Mouse (Mus musculus) midbrain, embryonic 16.5 days (tissue): ENCODE results near the gene Zfp933. TPM values are rescaled to one million over a fixed set of nuclear protein-coding genes. Genes with fewer than 3 reads are reported as not detected.
"Not testable (repeated sequence)": the region's sequence is repeated elsewhere in the genome, so short reads cannot be mapped to it uniquely, and the experiment has no call there.

ENCODE experiments used
- ATAC-seq: fragments of 200-750 bp; cut with Nextera tagmentation; 2 replicates; pipeline ENCODE4 v1.8.0; 2017; ENCODE audit warnings: moderate TSS enrichment
- H3K27ac ChIP-seq: fragments of 300-500 bp; sonication (generic); 2 replicates; pipeline ENCODE4 v1.5.1; 2014; ENCODE audit warnings: mild to moderate bottlenecking, low read length, mixed read lengths
- H3K27me3 ChIP-seq: fragments of 300-500 bp; sonication (generic); 2 replicates; pipeline ENCODE4 v1.6.1; 2014; ENCODE audit warnings: low read depth, low read length, mixed read lengths; ENCODE audit not compliant: control insufficient read depth, insufficient read depth
- H3K36me3 ChIP-seq: fragments of 300-500 bp; sonication (generic); 2 replicates; pipeline ENCODE4 v1.6.1; 2014; ENCODE audit warnings: mild to moderate bottlenecking, low read length, moderate library complexity, mixed read lengths; ENCODE audit not compliant: control insufficient read depth, insufficient read depth
- H3K4me1 ChIP-seq: fragments of 300-500 bp; sonication (generic); 2 replicates; pipeline ENCODE4 v1.6.1; 2014; ENCODE audit warnings: mild to moderate bottlenecking, low read length, mixed read lengths; ENCODE audit not compliant: control insufficient read depth, insufficient read depth
- H3K4me2 ChIP-seq: fragments of 300-500 bp; sonication (generic); 2 replicates; pipeline ENCODE4 v1.6.1; 2014; ENCODE audit warnings: mild to moderate bottlenecking, low read length, mixed read lengths
- H3K4me3 ChIP-seq: fragments of 300-500 bp; sonication (generic); 2 replicates; pipeline ENCODE4 v1.5.1; 2014; ENCODE audit warnings: low read depth, mild to moderate bottlenecking, low read length, moderate library complexity, mixed read lengths
- H3K9ac ChIP-seq: fragments of 300-500 bp; sonication (generic); 2 replicates; pipeline ENCODE4 v1.6.1; 2014; ENCODE audit warnings: low read depth, low read length, mixed read lengths
- H3K9me3 ChIP-seq: fragments of 300-500 bp; sonication (generic); replicated peaks from 2 replicates; pipeline ENCODE4 v1.6.1; 2014; ENCODE audit warnings: mild to moderate bottlenecking, low read length, mixed read lengths; ENCODE audit not compliant: control insufficient read depth, poor library complexity, severe bottlenecking
- WGBS: fragments of 180-500 bp; shearing (Covaris S2); extraction: QIAGEN DNeasy Blood & Tissue Kit; methylation state at CpG from one replicate; pipeline ENCODE4 v1.1.7; 2014; 5-methylcytosine and 5-hydroxymethylcytosine counted together
- polyA plus RNA-seq: library from polyadenylated mRNA; unstranded; fragments of >200 nt; fragmentation: Nextera tagmentation; extraction: Ambion mirVana; gene quantifications from 2 replicates; pipeline ENCODE4 v1.2.1, GENCODE M21; 2015

Zfp933 gene
- polyA plus RNA-seq, 1 experiment from 2014 or later: 7.5 TPM

DNA sequence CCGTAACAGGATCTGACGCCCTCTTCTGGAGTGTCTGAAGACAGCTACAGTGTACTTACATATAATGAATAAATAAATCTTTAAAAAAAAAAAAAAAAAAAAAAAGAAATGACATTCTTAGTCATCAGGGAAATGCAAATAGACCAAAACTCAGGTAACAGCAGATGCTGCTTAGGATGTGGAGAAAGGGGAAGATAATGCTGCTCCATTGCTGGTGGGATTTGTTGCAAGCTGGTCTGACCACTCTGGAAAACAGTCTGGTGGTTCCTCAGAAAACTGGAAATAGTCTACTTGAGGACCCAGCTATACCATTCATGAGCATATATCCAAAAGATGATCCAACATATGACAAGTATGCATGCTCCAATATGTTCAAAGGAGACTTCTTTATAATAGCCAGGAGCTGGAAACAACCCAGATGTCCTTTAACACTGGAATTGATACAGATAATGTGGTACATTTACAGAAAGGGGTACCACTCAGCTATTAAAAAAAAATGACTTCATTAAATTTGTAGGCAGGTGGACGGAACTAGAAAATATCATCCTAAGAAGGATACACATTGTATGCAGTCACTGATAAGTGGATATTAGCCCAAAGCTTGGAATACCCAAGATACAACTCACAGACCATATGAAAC is 54.0 kb downstream of the Zfp933 start:
- H3K9ac ChIP-seq, H3K4me3 ChIP-seq, H3K27ac ChIP-seq, H3K36me3 ChIP-seq, H3K27me3 ChIP-seq, ATAC-seq, H3K4me1 ChIP-seq, H3K4me2 ChIP-seq: not testable (repeated sequence)
- H3K9me3 ChIP-seq: peaks cover 15% of the 10 kb centered on the region
- 100% methylated on average over 1 of the region's 3 CpGs for WGBS

GRCm38 (mm10) chr4:147793390-147793916 is 54.7 kb downstream of the Zfp933 start:
- WGBS: 58% methylated on average over 2 of the region's 2 CpGs
- not testable (repeated sequence) for H3K27ac ChIP-seq, H3K36me3 ChIP-seq, H3K4me3 ChIP-seq, H3K9ac ChIP-seq, H3K27me3 ChIP-seq, ATAC-seq, H3K4me1 ChIP-seq, H3K4me2 ChIP-seq
- peaks cover 18% of the 10 kb centered on the region for H3K9me3 ChIP-seq

DNA sequence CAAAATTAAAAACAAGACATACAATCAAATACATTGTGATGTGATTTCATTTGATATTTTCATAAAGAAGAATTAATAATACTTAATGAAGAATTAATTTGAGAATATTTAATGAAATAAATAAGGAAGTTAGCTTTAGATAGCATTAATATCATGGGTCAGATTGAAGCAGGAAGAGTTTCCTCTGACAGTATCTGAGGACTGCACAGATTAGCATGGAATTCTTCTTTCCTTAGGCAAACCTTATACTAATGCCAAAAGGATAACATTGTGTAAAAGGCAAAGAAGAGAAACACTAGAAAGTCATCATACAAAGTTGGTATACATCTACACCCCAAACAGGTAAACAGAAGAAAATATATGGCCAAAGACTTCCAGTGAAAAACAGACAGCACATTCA is 56.4 kb downstream of the Zfp933 start:
- H3K9me3 ChIP-seq: peaks cover 19% of the 10 kb centered on the region
- not testable (repeated sequence) for H3K9ac ChIP-seq, H3K4me1 ChIP-seq, ATAC-seq, H3K4me2 ChIP-seq, H3K27ac ChIP-seq, H3K27me3 ChIP-seq, H3K36me3 ChIP-seq, H3K4me3 ChIP-seq

Other genes with a start within 250 kb of the Zfp933 start
- gene Zfp979, start 205.9 kb downstream of the Zfp933 start, polyA plus RNA-seq: 2.1 and 2.7 TPM in 2 replicates
- 0.09 TPM in 1 of 2 replicates, not detected in the other for gene Zfp534, start 145.8 kb downstream of the Zfp933 start, polyA plus RNA-seq
- gene Zfp984, start 38.6 kb downstream of the Zfp933 start, polyA plus RNA-seq: 3.3 and 3.9 TPM in 2 replicates
- 34.8 and 38.8 TPM in 2 replicates for gene Miip, start 20.4 kb upstream of the Zfp933 start, polyA plus RNA-seq
- 7.5 and 10.5 TPM in 2 replicates for gene Fv1, start 20.6 kb upstream of the Zfp933 start, polyA plus RNA-seq
- 107 and 108 TPM in 2 replicates for gene Mfn2, start 56.3 kb upstream of the Zfp933 start, polyA plus RNA-seq
- 20.8 and 21.2 TPM in 2 replicates for gene Plod1, start 88.4 kb upstream of the Zfp933 start, polyA plus RNA-seq
- gene 2510039O18Rik, start 92.5 kb upstream of the Zfp933 start, polyA plus RNA-seq: 9.5 and 11.1 TPM in 2 replicates
- not detected in 2 replicates for gene Nppb, start 137.4 kb upstream of the Zfp933 start, polyA plus RNA-seq
- 2.4 and 3.3 TPM in 2 replicates for gene Nppa, start 152.4 kb upstream of the Zfp933 start, polyA plus RNA-seq
- 36.5 and 36.9 TPM in 2 replicates for gene Clcn6, start 190.5 kb upstream of the Zfp933 start, polyA plus RNA-seq
- 21.5 and 22.2 TPM in 2 replicates for gene Mthfr, start 190.7 kb upstream of the Zfp933 start, polyA plus RNA-seq
- gene Agtrap, start 239.7 kb upstream of the Zfp933 start, polyA plus RNA-seq: 7.7 and 8.1 TPM in 2 replicates